Comparison of ENCODE assay signal across 9 mouse cellular contexts in genomic region chr3:118680803-118681202, GRCm38 (mm10).
A peak's percentile ranks its signal among the peaks of the same experiment; 100 is the strongest.
DNase-seq lines count a peak whose midpoint lies in the region; ATAC-seq lines count a peak whose summit lies in the region.
"Had no signal": no experiment of that assay in that cellular context is flagged by ENCODE, and none has a peak within 500 bp of the region (broad histone marks: within the 10 kb centered on the region; RNA-seq: fewer than 3 reads in every experiment).

No protein-coding gene starts in this region.

- no peak for ATAC-seq in neural tube, embryonic 15.5 days (ENCODE audit: low FRiP score)
- no peak for ATAC-seq in forebrain, embryonic 12.5 days (ENCODE audit: low FRiP score)

- H3K27ac ChIP-seq in neural tube, embryonic 15.5 days (replicated peaks) = no peak overlapping the region
- H3K27ac ChIP-seq in forebrain, embryonic 12.5 days = no peak overlapping the region

- no peak overlapping the region for H3K9ac ChIP-seq in neural tube, embryonic 15.5 days (replicated peaks)
- H3K9ac ChIP-seq in forebrain, embryonic 12.5 days = no peak overlapping the region

- H3K9me3 ChIP-seq in neural tube, embryonic 15.5 days (replicated peaks) = no peaks in the 10 kb centered on the region
- H3K9me3 ChIP-seq in forebrain, embryonic 12.5 days = no peaks in the 10 kb centered on the region
- H3K9me3 ChIP-seq: megakaryocyte, embryonic 14.5 days had no signal

- DNase-seq in adrenal gland, postnatal 10 days = peak; percentile 22
- DNase-seq in adrenal gland, adult 18-20 months (ENCODE audit: low spot score in 2 of 2) = no peak
- peak; percentile 1 for DNase-seq in kidney, adult 11 months
- DNase-seq in kidney, adult 18-20 months = no peak
- peak; percentile 26 for DNase-seq in R1 (ENCODE audit: low read depth, low spot score)
- peak; percentile 20 for DNase-seq in lung, postnatal 10 days

- no peak overlapping the region for H3K4me2 ChIP-seq in neural tube, embryonic 15.5 days
- no peak overlapping the region for H3K4me2 ChIP-seq in forebrain, embryonic 12.5 days

- no peaks in the 10 kb centered on the region for H3K4me1 ChIP-seq in neural tube, embryonic 15.5 days
- H3K4me1 ChIP-seq in forebrain, embryonic 12.5 days = peaks cover 8% of the 10 kb centered on the region
- H3K4me1 ChIP-seq: megakaryocyte, embryonic 14.5 days had no signal

- H3K4me3 ChIP-seq in neural tube, embryonic 15.5 days (replicated peaks) = no peak overlapping the region
- H3K4me3 ChIP-seq in forebrain, embryonic 12.5 days (replicated peaks) = no peak overlapping the region
- H3K4me3 ChIP-seq: megakaryocyte, embryonic 14.5 days had no signal

- no peaks in the 10 kb centered on the region for H3K27me3 ChIP-seq in neural tube, embryonic 15.5 days (replicated peaks)
- peaks cover 4% of the 10 kb centered on the region; the same call in 1 of the 2 replicates for H3K27me3 ChIP-seq in forebrain, embryonic 12.5 days
- H3K27me3 ChIP-seq: megakaryocyte, embryonic 14.5 days had no signal

- 51% methylated on average over 4 of the region's 4 CpGs for WGBS in neural tube, embryonic 15.5 days
- 62% methylated on average over 4 of the region's 4 CpGs for WGBS in forebrain, embryonic 12.5 days

- H3K36me3 ChIP-seq in neural tube, embryonic 15.5 days = no peaks in the 10 kb centered on the region
- no peaks in the 10 kb centered on the region for H3K36me3 ChIP-seq in forebrain, embryonic 12.5 days (replicated peaks)

Comparison
In these comparisons a context has a peak if more than half of its experiments do, and no peak if none do; other contexts are left out.
1. DNase-seq: peak in adrenal gland, postnatal 10 days (single experiment), kidney, adult 11 months (single experiment), R1 (single experiment) and lung, postnatal 10 days (single experiment); none in adrenal gland, adult 18-20 months (0 of 2) and kidney, adult 18-20 months (single experiment).